Mouse (Mus musculus): ENCODE results near the gene Nup85.

- TF ChIP-seq POLR2A (IDR thresholded peaks at IDR 0.05; ENCODE audit: insufficient read depth, low read depth, low read length) = no peak
- TF ChIP-seq EP300 (IDR thresholded peaks at IDR 0.05; ENCODE audit: insufficient read depth, low read depth, low read length) = no peak
Measured at GRCm38 (mm10) chr11:115615875-115616274, 51.6 kb downstream of the Nup85 start.

All from heart, adult 2 months (tissue).